Mouse (Mus musculus) CH12.LX (cell line): ENCODE measurements around the gene Dmkn. TPM values are rescaled to one million over a fixed set of nuclear protein-coding genes. Genes with fewer than 3 reads are reported as not detected.

Experiments used
- DNase-seq: peaks from one replicate; pipeline ENCODE4 v3.0.0-alpha.2; 2013; ENCODE audit errors: extremely low read depth
- H3K27ac ChIP-seq: 2 replicates; pipeline ENCODE4 v1.5.1; 2012; ENCODE audit warnings: low read depth, mild to moderate bottlenecking, control low read depth, moderate library complexity; ENCODE audit not compliant: insufficient read depth
- H3K27me3 ChIP-seq: replicated peaks from 2 replicates; pipeline ENCODE3; 2012; ENCODE audit warnings: inconsistent platforms
- H3K36me3 ChIP-seq, 2 experiments: replicated peaks in 1 of 2; 2 replicates each; pipeline versions ENCODE3 to v1.6.1; 2012; ENCODE audit warnings: inconsistent platforms in 1 of 2, low read length in 1 of 2, mild to moderate bottlenecking in 1 of 2, mixed read lengths in 1 of 2, moderate library complexity in 1 of 2; ENCODE audit not compliant: control insufficient read depth in 1 of 2, insufficient read depth in 1 of 2
- H3K4me1 ChIP-seq, 2 experiments: 2 replicates each; pipeline ENCODE4 v1.6.1; 2012; ENCODE audit warnings: inconsistent platforms in 1 of 2, moderate library complexity in 1 of 2; ENCODE audit not compliant: insufficient read depth in 2 of 2, control insufficient read depth in 1 of 2
- H3K4me2 ChIP-seq: 2 replicates; pipeline ENCODE4 v1.6.1; 2012; ENCODE audit warnings: low read depth, mild to moderate bottlenecking, control low read depth; ENCODE audit not compliant: poor library complexity, insufficient read depth, severe bottlenecking
- H3K4me3 ChIP-seq, 3 experiments: fragments of 150-350 bp in 1 of 3; sonication (generic) in 1 of 3; replicated peaks in 1 of 3; 2 replicates each; pipeline versions ENCODE3 to v1.5.1; 2011 to 2012; ENCODE audit warnings: low read depth in 2 of 3, low read length in 2 of 3, mild to moderate bottlenecking in 2 of 3, moderate library complexity in 2 of 3, control low read depth in 1 of 3, improper control_type of control experiment in 1 of 3, inconsistent platforms in 1 of 3, mixed read lengths in 1 of 3; ENCODE audit not compliant: poor library complexity in 1 of 3
- H3K79me2 ChIP-seq: replicated peaks from 2 replicates; pipeline ENCODE4 v1.6.1; 2012; ENCODE audit warnings: mild to moderate bottlenecking, moderate library complexity; ENCODE audit not compliant: control insufficient read depth, poor library complexity, insufficient read depth, severe bottlenecking; ENCODE audit errors: extremely low read depth
- H3K9ac ChIP-seq: 2 replicates; pipeline ENCODE4 v1.6.1; 2012; ENCODE audit warnings: low read depth, mild to moderate bottlenecking, control low read depth, moderate library complexity; ENCODE audit not compliant: insufficient read depth
- H3K9me3 ChIP-seq: replicated peaks from 2 replicates; pipeline ENCODE3; 2012; ENCODE audit warnings: low read length, inconsistent platforms, mixed read lengths
- BHLHE40 ChIP-seq: IDR thresholded peaks from 2 replicates; pipeline ENCODE4 v1.6.1; 2011; ENCODE audit warnings: mild to moderate bottlenecking, low read depth, low read length, improper control_type of control experiment
- CHD1 ChIP-seq: IDR thresholded peaks from 2 replicates; pipeline ENCODE4 v1.6.1; 2012; ENCODE audit warnings: low read depth, low read length, improper control_type of control experiment, inconsistent platforms
- CHD2 ChIP-seq: IDR thresholded peaks from 2 replicates; pipeline ENCODE4 v1.6.1; 2011; ENCODE audit warnings: low read length, improper control_type of control experiment
- CTCF ChIP-seq, 2 experiments: IDR thresholded peaks in 1 of 2; conservative IDR thresholded peaks in 1 of 2; 2 replicates each; pipeline ENCODE4 v1.5.1; 2011 to 2012; ENCODE audit warnings: low read depth in 2 of 2, low read length in 2 of 2, improper control_type of control experiment in 1 of 2, inconsistent platforms in 1 of 2, mild to moderate bottlenecking in 1 of 2, moderate library complexity in 1 of 2
- ELF1 ChIP-seq: IDR thresholded peaks from 2 replicates; pipeline ENCODE4 v1.6.1; 2014; ENCODE audit warnings: low read depth, mild to moderate bottlenecking, inconsistent platforms, low read length, improper control_type of control experiment
- HCFC1 ChIP-seq: IDR thresholded peaks from 2 replicates; pipeline ENCODE4 v1.6.1; 2012; ENCODE audit warnings: low read depth, mild to moderate bottlenecking, inconsistent platforms, low read length, improper control_type of control experiment
- JUN ChIP-seq: IDR thresholded peaks from 2 replicates; pipeline ENCODE4 v1.6.1; 2011; ENCODE audit warnings: low read depth, mild to moderate bottlenecking, low read length, improper control_type of control experiment, moderate library complexity; ENCODE audit not compliant: insufficient read depth
- JUND ChIP-seq: conservative IDR thresholded peaks from 2 replicates; pipeline ENCODE4 v1.6.1; 2011; ENCODE audit warnings: low read depth, low read length, improper control_type of control experiment
- MAFK ChIP-seq: IDR thresholded peaks from 2 replicates; pipeline ENCODE4 v1.6.1; 2011; ENCODE audit warnings: low read length, improper control_type of control experiment; ENCODE audit not compliant: insufficient replicate concordance
- MAX ChIP-seq: IDR thresholded peaks from 2 replicates; pipeline ENCODE4 v1.6.1; 2011; ENCODE audit warnings: low read length, improper control_type of control experiment
- NELFE ChIP-seq: IDR thresholded peaks from 2 replicates; pipeline ENCODE4 v1.6.1; 2011; ENCODE audit warnings: low read depth, low read length, improper control_type of control experiment
- NRF1 ChIP-seq: IDR thresholded peaks from 2 replicates; pipeline ENCODE4 v1.6.1; 2014; ENCODE audit warnings: low read depth, mild to moderate bottlenecking, inconsistent platforms, low read length, improper control_type of control experiment, moderate library complexity
- POLR2AphosphoS2 ChIP-seq: IDR thresholded peaks from 2 replicates; pipeline ENCODE4 v1.6.1; 2011; ENCODE audit warnings: low read depth, low read length, improper control_type of control experiment
- RAD21 ChIP-seq: IDR thresholded peaks from 2 replicates; pipeline ENCODE4 v1.6.1; 2011; ENCODE audit warnings: low read depth, mild to moderate bottlenecking, low read length, improper control_type of control experiment, moderate library complexity
- RCOR1 ChIP-seq: conservative IDR thresholded peaks from 2 replicates; pipeline ENCODE4 v1.6.1; 2012; ENCODE audit warnings: low read depth, mild to moderate bottlenecking, inconsistent platforms, low read length, improper control_type of control experiment
- SMC3 ChIP-seq: IDR thresholded peaks from 2 replicates; pipeline ENCODE4 v1.6.1; 2011; ENCODE audit warnings: low read depth, low read length, improper control_type of control experiment
- USF2 ChIP-seq: conservative IDR thresholded peaks from 2 replicates; pipeline ENCODE4 v1.6.1; 2011; ENCODE audit warnings: low read depth, low read length, improper control_type of control experiment
- dilution Hi-C: fragments of 300-500 bp; cut with MboI; formaldehyde crosslinking; loops from 2 replicates; pipeline ENCODE4 v1.14.3; 2020; ENCODE audit warnings: low sequenced_read_pairs; ENCODE audit not compliant: extremely low pct_unique_long_range_greater_than_20kb, extremely low pct_ligation_motif_present
- in situ Hi-C: fragments of 300-500 bp; cut with MboI; formaldehyde crosslinking; loops from 3 replicates; pipeline ENCODE4 v1.14.3; 2019; ENCODE audit warnings: low sequenced_read_pairs, low pct_ligation_motif_present, low pct_unique_long_range_greater_than_20kb, mixed read lengths
- polyA plus RNA-seq: library from polyadenylated mRNA; unstranded; fragments of >175 nt; gene quantifications from 2 replicates; pipeline ENCODE4 v1.2.1, GENCODE M21; 2012; ENCODE audit warnings: low read depth; ENCODE audit not compliant: insufficient read length
- total RNA-seq, 2 experiments: library from RNA; depleted of rRNA; stranded (reverse); fragments of 300-350 nt in 1 of 2; fragments of >200 nt in 1 of 2; gene quantifications; 2 replicates each; pipeline ENCODE4 v1.2.3; 2012 to 2014

Dmkn gene
- total and polyA plus RNA-seq, 3 experiments: not detected

GRCm38 (mm10) chr7:30804026-30804715, 40.6 kb downstream of the Dmkn start:
- Histone ChIP-seq H3K27me3 (no peaks in the 10 kb centered on the region), H3K4me2 (no peak overlapping the region), H3K4me1 (peaks cover 0 to 4% of the 10 kb centered on the region in 2 experiments; a peak in 1 of 4 replicates), H3K36me3 (no peaks in the 10 kb centered on the region), H3K9me3 (peaks cover 24% of the 10 kb centered on the region), H3K4me3 (no peak overlapping the region), H3K9ac (no peak overlapping the region), H3K79me2 (no peaks in the 10 kb centered on the region), H3K27ac (no peak overlapping the region)
- DNase-seq: no peak
- TF ChIP-seq NELFE (no peak), ELF1 (no peak), POLR2AphosphoS2 (no peak), USF2 (no peak), MAFK (no peak), MAX (no peak), HCFC1 (no peak), JUN (no peak), BHLHE40 (no peak), RCOR1 (no peak), CHD1 (no peak)
- dilution Hi-C loops: no loop called here
- in situ Hi-C loops: no loop called here

GRCm38 (mm10) chr7:30805924-30806323, 42.4 kb downstream of the Dmkn start:
- Histone ChIP-seq H3K27me3 (no peaks in the 10 kb centered on the region), H3K4me3 (no peak overlapping the region), H3K4me1 (peaks cover 0 to 4% of the 10 kb centered on the region in 2 experiments; a peak in 1 of 4 replicates)
- dilution Hi-C loops: no loop called here
- in situ Hi-C loops: no loop called here
- TF ChIP-seq RAD21: peak; percentile 39
- peak; percentile 75 to 77 for TF ChIP-seq CTCF (conservative IDR thresholded peaks at IDR 0.05 in 1 of 2, IDR thresholded peaks at IDR 0.05 in 1 of 2; ENCODE audit: low read depth in 2 of 2, low read length in 2 of 2)
- TF ChIP-seq SMC3: peak; percentile 73
- no peak for TF ChIP-seq CHD2
- TF ChIP-seq, all 38 proteins: peak for 3
- H3K36me3 ChIP-seq: no peaks in the 10 kb centered on the region
- H3K79me2 ChIP-seq: no peaks in the 10 kb centered on the region
- H3K4me2 ChIP-seq: no peak overlapping the region
- no peak overlapping the region for H3K9ac ChIP-seq
- peaks cover 16% of the 10 kb centered on the region for H3K9me3 ChIP-seq
- no peak overlapping the region for H3K27ac ChIP-seq
- peak; percentile 78 for DNase-seq

GRCm38 (mm10) chr7:30810319-30810718, 46.8 kb downstream of the Dmkn start:
- no peak overlapping the region for H3K9ac ChIP-seq
- H3K4me3 ChIP-seq: no peak overlapping the region
- DNase-seq: peak; percentile 17
- dilution Hi-C loops: no loop called here
- peaks cover 7% of the 10 kb centered on the region for H3K9me3 ChIP-seq
- no peaks in the 10 kb centered on the region for H3K79me2 ChIP-seq
- H3K36me3 ChIP-seq: no peaks in the 10 kb centered on the region
- no peak overlapping the region for H3K4me2 ChIP-seq
- peaks cover 0 to 11% of the 10 kb centered on the region in 2 experiments; a peak in 2 of 4 replicates for H3K4me1 ChIP-seq
- in situ Hi-C loops: no loop called here
- TF ChIP-seq JUND (no peak), NRF1 (no peak), RCOR1 (no peak), SMC3 (peak; percentile 51), RAD21 (peak; percentile 52), CTCF (conservative IDR thresholded peaks at IDR 0.05 in 1 of 2, IDR thresholded peaks at IDR 0.05 in 1 of 2; ENCODE audit: low read depth in 2 of 2, low read length in 2 of 2) (peak; percentile 26 to 51; a peak in 3 of 4 replicates), CHD1 (no peak)
- TF ChIP-seq, all 38 proteins: peak for 3
- Histone ChIP-seq H3K27ac (no peak overlapping the region), H3K27me3 (no peaks in the 10 kb centered on the region)
